Comparison of ENCODE assay signal across 9 mouse cellular contexts in genomic region chr15:63270381-63270780, GRCm38 (mm10).
DNase-seq lines count a peak whose midpoint lies in the region; ATAC-seq and TF ChIP-seq lines count a peak whose summit lies in the region.
"Had no signal": no experiment of that assay in that cellular context is flagged by ENCODE, and none has a peak within 500 bp of the region (broad histone marks: within the 10 kb centered on the region; RNA-seq: fewer than 3 reads in every experiment).

No protein-coding gene starts in this region.

- peak; percentile 17 to 26 for DNase-seq in lung, adult 18-20 months
- no peak for DNase-seq in lung, postnatal 0 days (ENCODE audit: low spot score)
- peak; percentile 32 to 34 for DNase-seq in adrenal gland, adult 18-20 months (ENCODE audit: low spot score in 2 of 2)
- peak; percentile 5 for DNase-seq in gastrocnemius, postnatal 10 days
- peak; percentile 27 for DNase-seq in lung, postnatal 36 days
- no peak for DNase-seq in cerebellum, postnatal 36 days
- DNase-seq in midbrain, postnatal 0 days (ENCODE audit: low spot score), result no peak
- DNase-seq: kidney, postnatal 36 days had no signal

- TF ChIP-seq EP300 in lung, postnatal 0 days (IDR thresholded peaks at IDR 0.05), result no peak

- no peak overlapping the region for H3K4me3 ChIP-seq in lung, postnatal 0 days (ENCODE audit: low read depth, low read length)
- H3K4me3 ChIP-seq in midbrain, postnatal 0 days (ENCODE audit: low read depth, low read length), result no peak overlapping the region
- H3K4me3 ChIP-seq: midbrain, embryonic 13.5 days had no signal

- 73% methylated on average over 2 of the region's 2 CpGs for WGBS in lung, postnatal 0 days
- WGBS in midbrain, postnatal 0 days, result 96% methylated on average over 2 of the region's 2 CpGs

- no peaks in the 10 kb centered on the region for H3K4me1 ChIP-seq in lung, postnatal 0 days (ENCODE audit: insufficient read depth, low read depth, low read length)
- H3K4me1 ChIP-seq in midbrain, postnatal 0 days (ENCODE audit: insufficient read depth, low read length), result no peaks in the 10 kb centered on the region
- H3K4me1 ChIP-seq: midbrain, embryonic 13.5 days had no signal

- ATAC-seq in lung, postnatal 0 days, result no peak
- no peak for ATAC-seq in midbrain, postnatal 0 days (ENCODE audit: low FRiP score)
- ATAC-seq: midbrain, embryonic 13.5 days had no signal

- no peaks in the 10 kb centered on the region for H3K9me3 ChIP-seq in lung, postnatal 0 days (ENCODE audit: low read length)
- no peaks in the 10 kb centered on the region for H3K9me3 ChIP-seq in midbrain, postnatal 0 days (ENCODE audit: low read length)
- H3K9me3 ChIP-seq: midbrain, embryonic 13.5 days had no signal

- H3K4me2 ChIP-seq in lung, postnatal 0 days (replicated peaks; ENCODE audit: low read depth, low read length), result no peak overlapping the region
- H3K4me2 ChIP-seq in midbrain, postnatal 0 days (ENCODE audit: low read depth, low read length, poor library complexity, severe bottlenecking), result no peak overlapping the region
- H3K4me2 ChIP-seq: midbrain, embryonic 13.5 days had no signal

- no peak for TF ChIP-seq CTCF in lung, postnatal 0 days (IDR thresholded peaks at IDR 0.05)
- TF ChIP-seq CTCF in midbrain, postnatal 0 days (IDR thresholded peaks at IDR 0.05), result no peak

- no peak overlapping the region for H3K9ac ChIP-seq in lung, postnatal 0 days (replicated peaks; ENCODE audit: low read depth)
- H3K9ac ChIP-seq in midbrain, postnatal 0 days (replicated peaks; ENCODE audit: low read length, poor library complexity, severe bottlenecking), result no peak overlapping the region
- H3K9ac ChIP-seq: midbrain, embryonic 13.5 days had no signal

- no peaks in the 10 kb centered on the region for H3K36me3 ChIP-seq in lung, postnatal 0 days (ENCODE audit: insufficient read depth, low read length)
- no peaks in the 10 kb centered on the region for H3K36me3 ChIP-seq in midbrain, postnatal 0 days (ENCODE audit: insufficient read depth, low read length)
- H3K36me3 ChIP-seq: midbrain, embryonic 13.5 days had no signal

- no peaks in the 10 kb centered on the region for H3K27me3 ChIP-seq in lung, postnatal 0 days (replicated peaks; ENCODE audit: insufficient read depth, low read length)
- H3K27me3 ChIP-seq in midbrain, postnatal 0 days (ENCODE audit: insufficient read depth, low read length), result no peaks in the 10 kb centered on the region
- H3K27me3 ChIP-seq: midbrain, embryonic 13.5 days had no signal

- H3K27ac ChIP-seq in lung, postnatal 0 days (ENCODE audit: low read length), result no peak overlapping the region
- no peak overlapping the region for H3K27ac ChIP-seq in midbrain, postnatal 0 days (ENCODE audit: low read depth, low read length)
- H3K27ac ChIP-seq: midbrain, embryonic 13.5 days had no signal

Comparison
In these comparisons a context has a peak if more than half of its experiments do, and no peak if none do; other contexts are left out.
1. DNase-seq: peak in lung, adult 18-20 months (2 of 2), adrenal gland, adult 18-20 months (2 of 2), gastrocnemius, postnatal 10 days (single experiment) and lung, postnatal 36 days (single experiment); none in lung, postnatal 0 days (single experiment), cerebellum, postnatal 36 days (0 of 2) and midbrain, postnatal 0 days (single experiment).